Mouse (Mus musculus): ENCODE measurements around the gene Kat5. TPM values are rescaled to one million over a fixed set of nuclear protein-coding genes. Genes with fewer than 3 reads are reported as not detected.
A peak's percentile ranks its signal among the peaks of the same experiment; 100 is the strongest.

Gene Kat5
- total RNA-seq, 1 experiment from 2014 or later: 86.3 TPM

GRCm38 (mm10) chr19:5571831-5572230 is 38.2 kb downstream of the Kat5 start:
- DNase-seq: peak; percentile 16

GRCm38 (mm10) chr19:5570353-5571246 is 39.4 kb downstream of the Kat5 start:
- no peak for DNase-seq

- no peak for DNase-seq
These were observed 40.5 kb downstream of the Kat5 start for GRCm38 (mm10) chr19:5569521-5569920.

GRCm38 (mm10) chr19:5568470-5569140 is 41.4 kb downstream of the Kat5 start:
- peak; percentile 74 for DNase-seq

GRCm38 (mm10) chr19:5567534-5568469 is 42.2 kb downstream of the Kat5 start, which contains the start of gene Ap5b1:
Ap5b1 (plus strand) TSS chr19:5568025.
- DNase-seq: peak; percentile 91

- no peak for DNase-seq
These were observed 42.9 kb downstream of the Kat5 start for GRCm38 (mm10) chr19:5567180-5567533.

GRCm38 (mm10) chr19:5566316-5566715 is 43.7 kb downstream of the Kat5 start:
- no peak for DNase-seq

- no peak for DNase-seq
These were observed 47.3 kb downstream of the Kat5 start for GRCm38 (mm10) chr19:5562776-5563175.

GRCm38 (mm10) chr19:5561886-5562285 is 48.2 kb downstream of the Kat5 start:
- no peak for DNase-seq

GRCm38 (mm10) chr19:5561252-5561790 is 48.7 kb downstream of the Kat5 start:
- DNase-seq: no peak

- no peak for DNase-seq
These were observed 49.5 kb downstream of the Kat5 start, which contains the start of gene Ovol1 for GRCm38 (mm10) chr19:5560457-5561041. Ovol1 (minus strand) TSS chr19:5560646.

GRCm38 (mm10) chr19:5559631-5560456 is 50.2 kb downstream of the Kat5 start:
- DNase-seq: no peak

GRCm38 (mm10) chr19:5559229-5559628 is 50.8 kb downstream of the Kat5 start:
- no peak for DNase-seq

GRCm38 (mm10) chr19:5558770-5559169 is 51.3 kb downstream of the Kat5 start:
- DNase-seq: no peak

- DNase-seq: no peak
These were observed 51.9 kb downstream of the Kat5 start for GRCm38 (mm10) chr19:5558169-5558568.

- no peak for DNase-seq
These were observed 55.8 kb downstream of the Kat5 start for GRCm38 (mm10) chr19:5554212-5554611.

GRCm38 (mm10) chr19:5553802-5554201 is 56.2 kb downstream of the Kat5 start:
- no peak for DNase-seq
